Mouse (Mus musculus) telencephalon, adult 2 months (tissue): ENCODE measurements at regions not wholly inside any gene's neighbourhood (a gene's known extent, or its start where the extent isn't known, plus 50 kb on each side); places are given as distances from the start of the nearest gene placed in this dataset.
"Not testable (repeated sequence)": the region's sequence is repeated elsewhere in the genome, so short reads cannot be mapped to it uniquely, and the experiment has no call there.

Source experiments
- DNase-seq: peaks from one replicate; pipeline ENCODE4 v3.0.0-alpha.2; 2011; ENCODE audit warnings: low read depth, low spot score

GRCm38 (mm10) chr8:8983133-8983661 is 292.9 kb upstream of the Arglu1 start:
- no peak for DNase-seq

DNA sequence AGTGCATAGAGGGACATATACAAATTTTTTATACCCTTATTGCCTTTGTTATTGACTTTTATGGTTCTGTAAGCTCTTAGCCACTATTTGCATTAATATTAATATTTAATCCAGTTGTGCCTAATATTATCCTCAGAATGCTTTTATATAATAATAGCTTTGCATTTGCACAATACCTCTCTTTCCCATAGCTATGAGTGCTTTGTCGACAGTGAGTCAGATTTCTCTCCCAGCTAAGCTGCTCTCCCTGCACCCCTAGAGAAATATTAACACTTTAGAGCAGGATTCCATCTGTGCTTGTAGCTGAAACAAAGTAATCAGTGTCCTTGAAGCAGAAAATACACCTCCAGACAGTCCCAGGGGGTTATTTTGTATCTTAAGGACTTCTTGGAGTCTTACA is 288.6 kb upstream of the Arglu1 start:
- no peak for DNase-seq

GRCm38 (mm10) chr8:8973769-8974168 is 283.4 kb upstream of the Arglu1 start:
- DNase-seq, result no peak

DNA sequence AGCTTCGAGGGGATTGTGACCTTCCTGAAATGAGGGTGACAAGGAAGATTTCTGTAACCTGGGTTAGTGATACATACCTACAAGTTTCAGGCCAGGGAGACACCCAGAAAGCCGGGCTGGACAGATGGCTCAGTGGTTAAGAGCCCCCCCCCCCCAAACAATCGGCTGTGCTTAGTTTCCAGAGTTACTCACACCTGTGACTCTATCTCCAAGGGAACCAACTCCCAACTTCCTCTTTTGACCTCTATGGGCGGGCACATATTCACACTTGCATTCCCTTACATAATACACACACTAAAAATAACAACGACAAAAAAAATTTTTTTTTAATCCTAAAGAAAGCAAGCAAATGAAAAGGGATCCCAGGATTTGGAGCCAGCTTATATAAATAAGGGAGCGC is 283.0 kb upstream of the Arglu1 start:
- DNase-seq, result no peak

DNA sequence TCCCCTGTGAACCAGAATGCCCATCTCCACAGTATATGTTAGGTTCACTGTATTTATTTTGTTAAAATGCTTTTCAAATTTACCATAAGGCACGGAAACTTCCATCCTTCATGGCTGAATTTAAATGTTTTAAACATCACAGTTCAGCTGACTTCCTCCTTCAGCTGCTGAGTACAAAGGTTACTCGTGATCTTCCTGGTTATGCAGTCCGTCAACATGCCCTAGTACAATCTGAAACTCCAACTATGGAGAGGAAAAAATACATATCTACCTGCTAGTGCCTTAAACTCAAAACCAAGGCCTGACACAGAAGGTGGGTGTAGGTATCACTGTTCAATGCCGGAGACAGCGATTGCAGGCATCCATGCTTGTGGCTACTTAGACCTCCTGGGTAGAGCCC is 280.5 kb upstream of the Arglu1 start:
- no peak for DNase-seq

DNA sequence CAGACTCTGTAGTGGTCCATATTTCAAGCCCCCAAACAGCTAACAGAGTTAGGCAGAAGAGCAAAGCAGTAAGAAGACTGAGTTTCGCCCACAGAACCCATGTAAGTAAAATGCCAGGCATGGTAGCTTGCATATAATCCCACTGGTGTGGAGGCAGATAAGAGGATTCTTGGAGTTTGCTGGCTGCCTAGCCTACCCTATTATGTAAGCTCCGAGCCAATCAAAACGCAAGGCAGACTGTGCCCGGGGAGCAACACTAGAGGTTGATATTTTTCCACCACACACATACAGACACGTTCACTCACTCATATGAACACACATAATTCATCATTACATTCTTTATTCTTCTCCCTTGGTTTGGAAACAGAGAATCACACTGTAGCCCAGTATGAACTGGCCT is 280.0 kb upstream of the Arglu1 start:
- DNase-seq, result no peak

DNA sequence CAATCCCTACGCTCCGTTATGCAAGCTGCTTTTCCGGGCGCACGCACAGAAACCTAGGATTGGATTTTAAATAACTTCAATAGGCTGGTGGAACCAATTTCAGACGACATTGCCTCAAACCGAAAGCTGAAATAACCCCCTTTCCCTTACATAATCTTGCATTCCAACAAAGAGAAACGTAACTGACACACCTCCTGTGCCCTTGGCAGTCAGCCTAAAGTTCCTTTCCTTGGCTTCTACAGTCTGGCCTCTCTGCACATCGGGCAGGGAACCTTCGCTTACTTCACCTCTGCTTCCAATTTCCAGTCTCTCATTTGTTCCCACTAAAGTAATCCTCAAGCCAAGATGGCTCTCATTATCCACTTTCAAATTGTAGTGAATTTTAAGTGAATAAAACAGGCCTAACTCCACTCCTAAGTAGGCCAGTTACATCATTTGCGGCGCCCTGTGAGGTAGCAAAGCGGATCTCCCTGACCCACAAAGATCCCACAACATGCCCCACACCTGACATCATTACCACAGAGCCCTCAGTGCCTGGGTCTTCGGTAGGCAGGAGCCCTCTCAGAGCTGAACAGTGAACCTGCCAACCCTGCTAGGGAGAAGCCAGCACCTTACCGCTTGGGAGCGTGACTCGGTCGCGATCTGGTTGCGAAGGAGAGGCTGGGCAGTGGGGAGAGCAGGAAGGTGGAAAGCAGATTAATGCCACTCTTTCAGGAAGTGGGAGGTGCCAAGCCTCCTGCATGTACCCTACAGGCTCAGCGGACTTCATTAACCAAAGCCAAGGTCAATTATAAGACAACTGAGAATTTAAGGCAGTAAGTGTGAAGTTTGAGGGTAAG is 279.0 kb upstream of the Arglu1 start:
- DNase-seq, result no peak

GRCm38 (mm10) chr8:8966658-8967048 is 276.3 kb upstream of the Arglu1 start:
- DNase-seq, result no peak

- DNase-seq, result no peak
Observed at GRCm38 (mm10) chr8:8965983-8966657, 275.8 kb upstream of the Arglu1 start.

GRCm38 (mm10) chr8:8960221-8960620 is 269.9 kb upstream of the Arglu1 start:
- DNase-seq, result no peak

DNA sequence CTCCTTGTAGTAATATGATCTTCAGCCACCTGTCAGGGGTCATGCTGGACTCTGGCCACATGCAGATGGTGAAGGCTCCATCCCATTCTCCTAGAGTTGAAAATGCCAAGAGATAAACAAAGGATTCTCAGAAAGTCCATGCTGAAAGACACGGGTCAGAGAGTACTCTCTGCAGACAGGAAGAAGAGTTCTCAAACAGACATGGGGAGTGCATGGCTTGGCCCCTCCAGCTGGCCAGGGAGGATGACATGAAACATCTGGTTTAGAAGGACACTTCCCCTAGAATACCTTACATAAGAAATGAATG is 269.4 kb upstream of the Arglu1 start:
- DNase-seq, result no peak

DNA sequence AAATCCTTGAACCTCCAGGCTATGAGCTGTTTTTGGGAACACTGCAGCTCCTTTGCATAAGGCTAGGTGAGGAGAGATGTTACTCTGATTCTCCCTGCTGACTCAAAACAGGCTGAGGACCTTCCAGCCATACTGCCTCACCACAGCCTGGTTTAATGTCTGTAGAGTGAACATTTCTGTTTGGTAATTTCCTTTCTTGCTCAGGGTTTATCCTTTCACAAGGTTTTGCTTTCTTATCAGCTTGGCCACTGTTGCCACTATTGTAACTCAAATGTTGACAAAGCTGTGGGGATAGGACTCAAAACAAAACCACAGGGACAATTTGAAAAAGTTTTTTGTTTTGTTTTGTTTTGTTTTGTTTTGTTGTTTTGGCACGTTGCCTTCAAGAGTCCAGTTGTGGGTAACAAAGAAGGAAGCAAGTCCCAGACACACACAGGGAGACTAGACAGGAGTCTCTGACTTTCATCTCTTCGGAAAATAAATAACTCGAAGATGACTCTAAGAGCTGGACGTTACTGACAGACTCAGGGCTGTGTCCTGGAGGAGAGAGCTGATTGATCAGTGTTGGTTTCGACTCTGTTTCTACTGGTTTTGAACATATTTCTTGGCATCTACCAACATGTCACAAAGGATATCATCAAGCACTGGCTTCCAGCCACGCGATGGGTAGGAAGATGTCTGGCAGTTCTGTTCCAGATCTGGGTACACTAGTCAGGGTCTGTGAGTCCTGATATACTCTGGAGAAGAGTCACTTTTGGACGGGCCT is 268.9 kb upstream of the Arglu1 start:
- DNase-seq, result no peak

DNA sequence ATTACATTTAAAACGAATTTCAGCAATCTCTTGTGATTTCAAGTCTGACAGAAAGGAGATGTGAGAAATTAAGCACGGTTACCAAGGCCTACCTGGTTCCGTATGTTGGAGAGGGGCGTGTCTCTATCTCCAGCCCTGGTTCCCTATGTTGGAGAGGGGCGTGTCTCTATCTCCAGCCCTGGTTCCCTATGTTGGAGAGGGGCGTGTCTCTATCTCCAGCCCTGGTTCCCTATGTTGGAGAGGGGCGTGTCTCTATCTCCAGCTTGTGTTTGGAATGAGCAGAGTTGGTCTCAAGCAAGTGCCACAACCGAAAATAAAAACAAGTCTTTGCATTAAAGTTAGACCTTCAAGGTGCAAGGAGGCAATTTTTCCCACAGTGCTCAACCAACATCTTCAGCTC is 267.8 kb upstream of the Arglu1 start:
- DNase-seq, result not testable (repeated sequence)

- DNase-seq, result no peak
Observed at GRCm38 (mm10) chr8:8952212-8952611, 261.9 kb upstream of the Arglu1 start.

DNA sequence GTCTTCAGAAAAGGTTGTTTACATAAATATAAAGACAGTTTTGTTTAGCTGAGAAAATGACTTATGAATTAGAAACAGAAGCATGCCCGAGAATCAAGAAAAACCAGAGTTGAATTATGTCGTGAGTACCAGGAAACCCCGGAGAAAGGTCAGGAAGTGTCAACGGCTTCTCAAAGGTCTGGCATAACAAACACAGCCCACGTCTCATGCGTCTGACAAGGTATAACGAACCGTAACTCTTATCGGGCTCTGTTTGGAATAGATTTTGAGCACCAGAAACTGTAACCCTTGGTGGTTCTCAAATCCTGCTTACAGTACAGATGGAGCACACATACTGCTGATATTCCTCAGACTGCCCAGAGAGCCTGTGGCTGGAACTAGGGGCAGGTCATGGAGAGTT is 260.9 kb upstream of the Arglu1 start:
- no peak for DNase-seq

DNA sequence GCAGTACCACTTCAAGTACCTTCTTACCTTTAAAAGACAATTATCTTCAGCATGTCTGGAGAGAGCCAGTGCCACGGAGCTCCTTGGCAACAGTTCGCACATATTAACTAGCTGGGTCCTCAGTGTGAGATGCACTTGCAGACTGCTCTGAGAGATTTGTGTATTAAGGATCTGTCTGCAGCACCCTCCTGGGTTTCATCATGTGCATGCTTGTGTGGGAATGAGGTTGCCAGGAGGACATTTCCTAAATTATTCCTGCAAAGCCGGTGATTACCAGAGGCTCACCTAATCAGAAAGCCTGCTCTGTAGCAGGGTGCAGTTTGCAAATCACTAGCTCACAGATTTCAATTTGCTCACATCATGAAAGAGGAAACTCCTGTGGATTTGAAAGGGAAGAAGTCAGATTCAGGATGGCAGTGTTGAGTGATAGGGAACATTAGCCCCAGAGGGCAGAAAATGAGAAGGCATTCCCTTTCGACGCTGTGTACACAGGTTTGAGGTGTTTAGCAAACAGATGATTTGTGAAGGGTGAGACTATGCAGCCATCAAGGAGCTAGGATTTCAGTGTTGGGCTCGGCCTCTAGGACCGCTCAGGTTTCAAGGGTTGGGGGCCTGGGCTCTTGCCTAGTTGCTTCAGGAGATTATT is 257.3 kb upstream of the Arglu1 start:
- no peak for DNase-seq

GRCm38 (mm10) chr8:8942991-8943390 is 252.7 kb upstream of the Arglu1 start:
- no peak for DNase-seq

GRCm38 (mm10) chr8:8940899-8941298 is 250.6 kb upstream of the Arglu1 start:
- DNase-seq, result no peak

- no peak for DNase-seq
Observed at GRCm38 (mm10) chr8:8938536-8938935, 248.2 kb upstream of the Arglu1 start.

DNA sequence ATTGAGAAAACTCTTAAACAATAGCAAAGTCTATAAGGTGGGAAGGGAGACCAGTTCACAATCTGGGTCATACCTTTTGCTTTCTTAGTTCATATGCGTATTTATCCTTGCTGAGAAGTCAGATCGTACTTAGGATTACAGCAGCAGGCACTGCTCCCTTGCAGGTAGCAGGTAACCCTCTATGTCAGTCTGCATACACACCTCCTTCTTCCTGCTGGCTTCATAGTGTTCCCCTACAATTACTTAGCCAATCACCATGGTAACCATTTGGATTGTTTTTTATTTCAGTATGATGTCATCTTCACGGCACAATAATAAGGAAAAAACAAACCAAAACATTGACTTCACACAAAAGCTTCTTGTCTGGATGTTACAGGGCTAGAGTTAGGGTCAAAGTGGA is 242.1 kb upstream of the Arglu1 start:
- DNase-seq, result no peak

GRCm38 (mm10) chr8:8931746-8932145 is 241.4 kb upstream of the Arglu1 start:
- no peak for DNase-seq
